Mouse (Mus musculus): ENCODE data around the gene Clpp. TPM values are rescaled to one million over a fixed set of nuclear protein-coding genes. Genes with fewer than 3 reads are reported as not detected.
A peak's percentile ranks its signal among the peaks of the same experiment; 100 is the strongest.

The Clpp gene
- polyA plus RNA-seq, 1 experiment from 2014 or later, result 164 TPM

DNA sequence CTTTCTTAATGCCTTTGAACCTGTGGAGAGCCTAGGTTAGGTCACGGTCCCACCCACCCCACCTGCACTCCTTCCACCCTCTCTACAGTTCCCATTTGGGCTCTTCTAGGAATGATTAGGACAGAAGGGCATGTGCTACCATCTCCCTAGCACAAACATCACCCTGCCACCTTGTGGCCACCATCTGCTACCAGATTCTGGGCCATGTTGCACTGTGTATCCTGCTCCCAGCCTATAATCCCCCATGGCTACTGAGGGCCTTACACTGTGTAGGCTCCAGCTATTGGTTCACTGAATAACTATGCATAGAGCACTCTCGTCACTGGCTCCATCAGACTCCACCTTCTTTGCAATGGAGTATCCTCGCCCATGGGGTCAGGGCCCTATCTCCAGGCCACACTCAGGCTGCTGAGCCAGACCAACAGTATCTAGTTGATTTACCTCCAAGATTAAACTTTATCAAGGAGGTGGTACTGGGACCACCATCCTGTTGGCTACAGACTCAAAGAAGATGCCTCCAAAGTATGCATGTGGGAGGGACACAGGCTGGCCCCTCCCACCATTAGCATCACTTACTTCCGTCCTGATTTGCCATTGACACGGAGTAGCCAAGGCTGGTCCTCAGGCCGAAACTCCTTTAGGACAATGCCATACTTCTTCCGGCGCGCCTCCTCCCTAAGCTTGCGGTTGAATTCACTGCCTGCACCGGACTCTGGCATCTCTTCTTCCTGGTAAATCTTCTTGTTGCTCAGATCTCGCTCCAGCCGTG, 17.2 kb downstream of the Clpp start:
- Histone ChIP-seq H3K9ac (replicated peaks; ENCODE audit: low read depth, low read length) (no peak overlapping the region), H3K4me2 (replicated peaks; ENCODE audit: low read depth, low read length) (no peak overlapping the region), H3K27me3 (ENCODE audit: control insufficient read depth, insufficient read depth, low read length) (no peaks in the 10 kb centered on the region), H3K4me1 (ENCODE audit: control insufficient read depth, insufficient read depth, low read length) (peaks cover 4% of the 10 kb centered on the region; the same call in 1 of the 2 replicates), H3K9me3 (ENCODE audit: control insufficient read depth, low read depth, low read length) (no peaks in the 10 kb centered on the region), H3K27ac (ENCODE audit: low read length) (no peak overlapping the region), H3K4me3 (ENCODE audit: low read depth, low read length) (no peak overlapping the region), H3K36me3 (ENCODE audit: control insufficient read depth, insufficient read depth, low read length) (peaks cover 49% of the 10 kb centered on the region)
- WGBS, result 91% methylated on average over 13 of the region's 13 CpGs
- ATAC-seq (ENCODE audit: insufficient number of reproducible peaks, insufficient read depth, low FRiP score, low read depth), result no peak

DNA sequence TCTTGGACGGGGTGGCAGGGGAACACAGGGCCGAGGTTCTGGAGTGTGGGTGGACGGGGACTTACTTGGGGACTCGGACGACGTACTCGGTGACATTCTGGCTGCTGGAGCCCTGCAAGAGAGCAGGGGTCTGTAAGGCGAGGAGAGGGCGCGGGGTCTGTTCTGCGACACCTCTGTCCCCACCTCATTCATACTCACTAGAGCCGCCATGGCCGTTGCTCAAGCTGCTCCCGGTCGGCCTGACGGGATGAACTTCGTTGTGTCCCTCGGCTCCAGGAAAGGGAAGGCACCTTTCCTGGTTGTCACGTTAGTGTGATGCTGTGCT, 20.8 kb downstream of the Clpp start:
- Histone ChIP-seq H3K4me1 (ENCODE audit: control insufficient read depth, insufficient read depth, low read length) (peaks cover 4% of the 10 kb centered on the region; the same call in 1 of the 2 replicates), H3K27ac (ENCODE audit: low read length) (peak overlapping the region; percentile 64; the same call in 1 of the 2 replicates), H3K4me2 (replicated peaks; ENCODE audit: low read depth, low read length) (peak overlapping the region; percentile 80), H3K36me3 (ENCODE audit: control insufficient read depth, insufficient read depth, low read length) (peaks cover 25% of the 10 kb centered on the region), H3K9ac (replicated peaks; ENCODE audit: low read depth, low read length) (peak overlapping the region; percentile 70), H3K4me3 (ENCODE audit: low read depth, low read length) (peak overlapping the region; percentile 77), H3K27me3 (ENCODE audit: control insufficient read depth, insufficient read depth, low read length) (no peaks in the 10 kb centered on the region), H3K9me3 (ENCODE audit: control insufficient read depth, low read depth, low read length) (no peaks in the 10 kb centered on the region)
- ATAC-seq (ENCODE audit: insufficient number of reproducible peaks, insufficient read depth, low FRiP score, low read depth), result peak; percentile 23
- WGBS, result under 1% methylated on average over 19 of the region's 19 CpGs

DNA sequence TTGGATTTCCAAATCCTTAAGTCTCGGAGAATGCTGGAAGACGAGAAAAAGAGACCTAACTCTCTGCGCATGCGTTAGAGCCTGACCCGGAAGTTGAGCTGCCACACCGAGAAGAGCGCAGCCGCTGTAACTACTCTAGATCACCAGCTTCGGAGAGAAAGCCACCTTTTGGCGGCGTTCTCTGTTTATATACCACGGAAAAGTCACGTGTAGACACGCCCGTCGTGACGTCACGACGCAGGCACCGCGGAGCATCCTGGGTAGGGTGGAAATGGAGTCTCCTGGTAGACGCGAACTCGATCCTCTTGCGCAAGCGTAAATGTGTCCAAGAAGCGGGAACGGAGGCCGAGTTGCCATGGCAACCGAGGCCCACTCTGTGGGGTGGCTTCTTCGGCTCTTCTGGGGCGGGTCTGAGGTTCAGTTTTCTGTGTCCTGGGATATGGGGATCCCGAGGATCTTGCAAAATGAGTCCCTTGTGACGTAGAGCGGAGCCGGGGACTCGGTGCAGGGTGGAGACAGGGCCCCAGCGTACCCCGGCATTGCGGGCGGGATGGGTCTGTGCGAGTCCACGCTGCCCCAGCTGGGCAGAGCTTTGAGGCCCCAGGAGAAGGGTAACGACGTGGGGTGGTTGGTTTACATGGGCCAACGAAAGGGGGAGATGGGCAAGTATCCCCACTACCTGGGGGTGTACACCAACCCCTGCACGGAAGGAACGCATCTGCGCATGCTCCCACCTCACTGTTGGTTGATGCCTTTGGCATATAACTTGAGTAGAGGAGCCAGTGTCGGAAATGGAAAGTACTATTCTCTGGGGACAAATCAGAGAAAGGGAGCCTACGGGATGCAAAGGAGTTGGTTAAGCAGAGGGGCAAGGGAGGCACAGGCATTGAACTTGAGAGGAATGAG, 21.4 kb downstream of the Clpp start, which contains the start of the genes Gtf2f1 and Gm17949:
Gene Gtf2f1, minus strand, starts transcription at position 53 of the 906 bp plus-strand sequence.
Gene Gm17949, plus strand, starts transcription at position 234 of the 906 bp plus-strand sequence.
- peak within 1 kb of the TSS; percentile 77 for H3K4me3 ChIP-seq (ENCODE audit: low read depth, low read length)

DNA sequence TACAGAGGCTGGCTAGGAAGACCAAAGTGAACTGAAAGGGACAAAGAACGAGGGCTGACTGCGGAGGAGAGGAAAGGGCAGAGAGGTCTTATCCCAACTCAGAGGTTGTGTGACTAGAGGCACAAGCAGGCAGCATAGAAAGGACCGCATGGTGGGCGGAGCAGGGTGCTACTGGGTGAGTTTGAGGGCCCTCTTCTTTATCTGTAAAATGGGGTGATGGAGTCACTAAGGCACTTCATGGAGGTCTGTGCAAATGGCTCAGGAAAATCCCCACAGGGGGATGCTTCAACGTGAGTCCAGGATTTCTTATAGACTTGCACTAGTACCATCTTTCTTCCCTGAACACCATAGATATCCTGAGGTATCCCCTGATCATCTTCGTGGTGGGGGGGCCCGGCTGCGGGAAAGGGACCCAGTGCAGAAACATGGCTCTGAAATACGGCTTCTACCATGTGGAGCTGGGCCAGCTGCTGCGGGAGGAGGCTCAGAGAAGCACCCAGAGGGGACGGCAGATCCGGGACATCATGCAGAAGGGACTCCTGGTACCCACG, 22.2 kb downstream of the Clpp start:
- H3K27me3 ChIP-seq (ENCODE audit: control insufficient read depth, insufficient read depth, low read length), result no peaks in the 10 kb centered on the region
- H3K9me3 ChIP-seq (ENCODE audit: control insufficient read depth, low read depth, low read length), result no peaks in the 10 kb centered on the region
- ATAC-seq (ENCODE audit: insufficient number of reproducible peaks, insufficient read depth, low FRiP score, low read depth), result no peak
- H3K27ac ChIP-seq (ENCODE audit: low read length), result peak overlapping the region; percentile 89
- H3K4me3 ChIP-seq (ENCODE audit: low read depth, low read length), result peak overlapping the region; percentile 77
- H3K36me3 ChIP-seq (ENCODE audit: control insufficient read depth, insufficient read depth, low read length), result peaks cover 15% of the 10 kb centered on the region
- 67% methylated on average over 13 of the region's 13 CpGs for WGBS
- no peak overlapping the region for H3K9ac ChIP-seq (replicated peaks; ENCODE audit: low read depth, low read length)
- peak overlapping the region; percentile 66 for H3K4me2 ChIP-seq (replicated peaks; ENCODE audit: low read depth, low read length)
- peaks cover 4% of the 10 kb centered on the region; the same call in 1 of the 2 replicates for H3K4me1 ChIP-seq (ENCODE audit: control insufficient read depth, insufficient read depth, low read length)

More for the DNA sequence above, 21.4 kb downstream of the Clpp start, which contains the start of the genes Gtf2f1 and Gm17949:
- WGBS, result under 1% methylated on average over 51 of the region's 51 CpGs
- no peaks in the 10 kb centered on the region for H3K27me3 ChIP-seq (ENCODE audit: control insufficient read depth, insufficient read depth, low read length)
- peaks cover 23% of the 10 kb centered on the region for H3K36me3 ChIP-seq (ENCODE audit: control insufficient read depth, insufficient read depth, low read length)
- peak within 1 kb of the TSS; percentile 80 for H3K4me2 ChIP-seq (replicated peaks; ENCODE audit: low read depth, low read length)
- H3K27ac ChIP-seq (ENCODE audit: low read length), result peak within 1 kb of the TSS; percentile 89
- peaks cover 4% of the 10 kb centered on the region; the same call in 1 of the 2 replicates for H3K4me1 ChIP-seq (ENCODE audit: control insufficient read depth, insufficient read depth, low read length)
- no peaks in the 10 kb centered on the region for H3K9me3 ChIP-seq (ENCODE audit: control insufficient read depth, low read depth, low read length)
- ATAC-seq (ENCODE audit: insufficient number of reproducible peaks, insufficient read depth, low FRiP score, low read depth), result peak; percentile 90
- H3K9ac ChIP-seq (replicated peaks; ENCODE audit: low read depth, low read length), result peak within 1 kb of the TSS; percentile 70

DNA sequence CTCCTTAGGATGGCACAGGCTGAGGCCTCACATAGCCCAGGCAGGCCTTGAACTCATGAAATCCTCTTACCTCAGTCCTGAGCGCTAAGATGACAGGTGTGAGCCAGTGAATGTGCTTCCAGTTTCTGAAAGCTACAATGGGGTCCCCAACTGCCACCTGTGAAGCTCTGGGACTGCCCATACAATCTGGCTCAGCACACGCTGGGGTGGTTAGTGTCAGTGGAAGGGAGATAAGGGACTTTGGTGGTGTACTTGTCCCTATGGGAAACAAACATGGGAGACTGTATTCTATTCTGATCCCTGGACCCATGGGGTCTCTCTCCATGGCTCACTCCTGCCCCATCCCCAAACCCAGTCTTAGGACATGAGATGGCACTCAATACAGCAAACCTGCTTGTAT, 29.6 kb downstream of the Clpp start:
- peaks cover 41% of the 10 kb centered on the region for H3K36me3 ChIP-seq (ENCODE audit: control insufficient read depth, insufficient read depth, low read length)
- H3K4me1 ChIP-seq (ENCODE audit: control insufficient read depth, insufficient read depth, low read length), result no peaks in the 10 kb centered on the region
- no peak overlapping the region for H3K4me3 ChIP-seq (ENCODE audit: low read depth, low read length)
- no peak overlapping the region for H3K27ac ChIP-seq (ENCODE audit: low read length)
- H3K9ac ChIP-seq (replicated peaks; ENCODE audit: low read depth, low read length), result no peak overlapping the region
- 71% methylated on average over 2 of the region's 2 CpGs for WGBS
- ATAC-seq (ENCODE audit: insufficient number of reproducible peaks, insufficient read depth, low FRiP score, low read depth), result no peak
- H3K9me3 ChIP-seq (ENCODE audit: control insufficient read depth, low read depth, low read length), result no peaks in the 10 kb centered on the region
- H3K27me3 ChIP-seq (ENCODE audit: control insufficient read depth, insufficient read depth, low read length), result no peaks in the 10 kb centered on the region
- H3K4me2 ChIP-seq (replicated peaks; ENCODE audit: low read depth, low read length), result no peak overlapping the region

DNA sequence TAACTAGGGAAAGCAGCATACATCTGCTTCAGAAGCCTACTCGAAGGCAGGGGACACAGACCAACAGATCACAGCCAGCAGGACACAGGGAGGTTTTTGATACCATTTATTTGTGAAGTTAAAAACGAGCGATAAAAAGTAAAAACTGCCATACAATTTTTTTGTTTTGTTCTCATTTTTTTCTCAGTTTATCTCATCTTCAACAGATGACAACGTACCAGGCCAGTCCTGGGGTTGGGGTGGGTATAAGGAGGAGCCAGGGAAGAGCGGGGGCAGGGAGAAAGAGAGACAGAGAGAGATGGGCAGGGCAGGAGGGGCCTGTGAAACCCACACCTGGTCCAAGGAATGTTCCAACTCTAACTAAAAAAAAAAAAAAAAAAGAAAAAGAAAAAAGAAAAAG, 30.9 kb downstream of the Clpp start:
- H3K4me3 ChIP-seq (ENCODE audit: low read depth, low read length), result no peak overlapping the region
- no peaks in the 10 kb centered on the region for H3K27me3 ChIP-seq (ENCODE audit: control insufficient read depth, insufficient read depth, low read length)
- no peak for ATAC-seq (ENCODE audit: insufficient number of reproducible peaks, insufficient read depth, low FRiP score, low read depth)
- no peak overlapping the region for H3K9ac ChIP-seq (replicated peaks; ENCODE audit: low read depth, low read length)
- no peak overlapping the region for H3K27ac ChIP-seq (ENCODE audit: low read length)
- H3K36me3 ChIP-seq (ENCODE audit: control insufficient read depth, insufficient read depth, low read length), result peaks cover 54% of the 10 kb centered on the region
- H3K4me2 ChIP-seq (replicated peaks; ENCODE audit: low read depth, low read length), result no peak overlapping the region
- H3K4me1 ChIP-seq (ENCODE audit: control insufficient read depth, insufficient read depth, low read length), result no peaks in the 10 kb centered on the region
- no peaks in the 10 kb centered on the region for H3K9me3 ChIP-seq (ENCODE audit: control insufficient read depth, low read depth, low read length)
- WGBS, result 87% methylated on average over 5 of the region's 5 CpGs

DNA sequence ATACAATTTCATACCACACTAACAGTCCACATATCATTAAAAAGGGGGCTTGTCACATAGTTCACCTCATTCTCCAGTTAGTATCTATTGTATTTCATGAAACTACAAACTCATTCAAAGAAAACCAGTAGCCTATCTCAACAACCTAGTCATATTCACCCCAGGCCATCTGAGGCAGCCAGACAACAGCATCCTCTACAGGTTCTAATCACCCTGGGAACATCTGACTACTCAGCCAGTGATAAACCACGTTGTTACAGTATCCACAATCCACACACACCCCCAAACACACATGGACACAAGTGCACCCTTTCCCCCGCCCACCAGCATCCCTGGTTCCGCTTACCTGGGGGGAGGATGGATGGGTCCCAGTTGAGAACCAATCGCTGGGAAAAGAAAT, 37.4 kb downstream of the Clpp start:
- Histone ChIP-seq H3K4me2 (replicated peaks; ENCODE audit: low read depth, low read length) (no peak overlapping the region), H3K9me3 (ENCODE audit: control insufficient read depth, low read depth, low read length) (no peaks in the 10 kb centered on the region), H3K4me3 (ENCODE audit: low read depth, low read length) (no peak overlapping the region), H3K36me3 (ENCODE audit: control insufficient read depth, insufficient read depth, low read length) (peaks cover 62% of the 10 kb centered on the region), H3K27me3 (ENCODE audit: control insufficient read depth, insufficient read depth, low read length) (no peaks in the 10 kb centered on the region), H3K9ac (replicated peaks; ENCODE audit: low read depth, low read length) (no peak overlapping the region), H3K27ac (ENCODE audit: low read length) (no peak overlapping the region), H3K4me1 (ENCODE audit: control insufficient read depth, insufficient read depth, low read length) (peaks cover 8% of the 10 kb centered on the region; the same call in 1 of the 2 replicates)
- 90% methylated on average over 4 of the region's 4 CpGs for WGBS
- ATAC-seq (ENCODE audit: insufficient number of reproducible peaks, insufficient read depth, low FRiP score, low read depth), result no peak

DNA sequence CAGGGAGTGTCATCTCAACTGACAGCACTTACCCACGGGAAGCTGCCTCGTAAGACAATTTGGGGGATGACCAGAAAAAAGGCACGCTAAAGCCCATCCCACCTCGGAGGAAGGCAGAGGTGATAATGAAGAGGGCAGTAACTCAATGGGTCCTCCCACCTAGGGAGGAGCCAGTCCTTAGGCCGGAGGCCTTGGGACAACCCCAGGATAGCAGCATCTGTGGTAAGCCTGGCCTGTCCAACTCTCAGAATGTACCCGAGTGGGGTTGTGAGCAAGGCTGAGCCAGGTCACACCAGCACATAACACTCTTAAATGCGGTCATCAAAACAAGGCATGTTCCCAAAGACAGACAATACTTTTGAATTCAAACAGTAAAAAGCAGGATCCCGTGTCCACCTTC, 39.6 kb downstream of the Clpp start:
- H3K27me3 ChIP-seq (ENCODE audit: control insufficient read depth, insufficient read depth, low read length), result no peaks in the 10 kb centered on the region
- H3K4me3 ChIP-seq (ENCODE audit: low read depth, low read length), result peak overlapping the region; percentile 76
- peak overlapping the region; percentile 99; the same call in 1 of the 2 replicates for H3K9ac ChIP-seq (replicated peaks; ENCODE audit: low read depth, low read length)
- H3K27ac ChIP-seq (ENCODE audit: low read length), result no peak overlapping the region
- H3K4me1 ChIP-seq (ENCODE audit: control insufficient read depth, insufficient read depth, low read length), result peaks cover 8% of the 10 kb centered on the region; the same call in 1 of the 2 replicates
- peaks cover 40% of the 10 kb centered on the region for H3K36me3 ChIP-seq (ENCODE audit: control insufficient read depth, insufficient read depth, low read length)
- H3K4me2 ChIP-seq (replicated peaks; ENCODE audit: low read depth, low read length), result peak overlapping the region; percentile 96
- no peaks in the 10 kb centered on the region for H3K9me3 ChIP-seq (ENCODE audit: control insufficient read depth, low read depth, low read length)
- ATAC-seq (ENCODE audit: insufficient number of reproducible peaks, insufficient read depth, low FRiP score, low read depth), result no peak
- 32% methylated on average over 8 of the region's 8 CpGs for WGBS

All from stomach, embryonic 14.5 days (tissue).